Mouse (Mus musculus): ENCODE data around the gene Dkkl1. TPM values are rescaled to one million over a fixed set of nuclear protein-coding genes. Genes with fewer than 3 reads are reported as not detected.

Gene Dkkl1
- total and polyA plus RNA-seq, 2 experiments from 2014 or later, result 18.3 to 24.0 TPM

- WGBS, result 57% methylated on average over 13 of the region's 13 CpGs
- TF ChIP-seq CTCF (IDR thresholded peaks at IDR 0.05; ENCODE audit: low read depth), result no peak
- Histone ChIP-seq H3K4me1 (ENCODE audit: insufficient read depth, low read length) (no peaks in the 10 kb centered on the region), H3K9ac (replicated peaks; ENCODE audit: low read length) (no peak overlapping the region), H3K36me3 (ENCODE audit: insufficient read depth, low read length) (no peaks in the 10 kb centered on the region), H3K4me2 (ENCODE audit: low read depth, low read length) (no peak overlapping the region), H3K9me3 (ENCODE audit: low read length) (no peaks in the 10 kb centered on the region), H3K4me3 (ENCODE audit: low read length) (no peak overlapping the region), H3K27me3 (ENCODE audit: insufficient read depth, low read length) (no peaks in the 10 kb centered on the region), H3K27ac (no peak overlapping the region)
- ATAC-seq (no peak), DNase-seq (ENCODE audit: low spot score) (no peak)
Measured at GRCm38 (mm10) chr7:45195341-45196175, 16.4 kb downstream of the Dkkl1 start.

GRCm38 (mm10) chr7:45193871-45194785 lies 17.8 kb downstream of the Dkkl1 start:
- Histone ChIP-seq H3K4me2 (ENCODE audit: low read depth, low read length) (no peak overlapping the region), H3K4me1 (ENCODE audit: insufficient read depth, low read length) (no peaks in the 10 kb centered on the region), H3K27ac (no peak overlapping the region), H3K4me3 (ENCODE audit: low read length) (no peak overlapping the region), H3K27me3 (ENCODE audit: insufficient read depth, low read length) (no peaks in the 10 kb centered on the region), H3K9me3 (ENCODE audit: low read length) (no peaks in the 10 kb centered on the region), H3K36me3 (ENCODE audit: insufficient read depth, low read length) (no peaks in the 10 kb centered on the region), H3K9ac (replicated peaks; ENCODE audit: low read length) (no peak overlapping the region)
- ATAC-seq (no peak), DNase-seq (ENCODE audit: low spot score) (no peak)
- 63% methylated on average over 17 of the region's 17 CpGs for WGBS
- no peak for TF ChIP-seq CTCF (IDR thresholded peaks at IDR 0.05; ENCODE audit: low read depth)

DNA sequence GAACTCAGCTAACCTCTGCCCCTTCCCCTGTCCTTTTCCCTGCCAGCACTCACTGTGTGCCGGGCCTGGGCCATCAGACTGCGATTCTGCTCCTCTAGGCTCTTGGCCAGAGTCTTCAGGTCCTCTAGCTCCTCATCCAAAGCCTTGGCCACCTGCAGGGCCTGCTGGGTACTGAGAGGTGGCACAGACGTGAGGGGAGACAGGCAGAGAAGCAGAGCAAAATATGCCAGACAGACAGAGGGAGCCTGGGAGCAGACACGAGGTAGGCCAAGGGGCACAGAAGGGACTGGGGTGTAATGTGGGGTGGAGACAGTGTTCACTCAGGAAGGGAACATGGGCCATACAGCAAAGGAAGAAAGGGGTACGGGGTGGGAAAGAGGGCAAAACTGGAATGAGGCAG lies 18.5 kb downstream of the Dkkl1 start:
- H3K27me3 ChIP-seq (ENCODE audit: insufficient read depth, low read length), result no peaks in the 10 kb centered on the region
- H3K4me1 ChIP-seq (ENCODE audit: insufficient read depth, low read length), result no peaks in the 10 kb centered on the region
- no peaks in the 10 kb centered on the region for H3K9me3 ChIP-seq (ENCODE audit: low read length)
- no peak overlapping the region for H3K4me3 ChIP-seq (ENCODE audit: low read length)
- DNase-seq (ENCODE audit: low spot score) (no peak), ATAC-seq (no peak)
- H3K9ac ChIP-seq (replicated peaks; ENCODE audit: low read length), result no peak overlapping the region
- H3K36me3 ChIP-seq (ENCODE audit: insufficient read depth, low read length), result no peaks in the 10 kb centered on the region
- TF ChIP-seq CTCF (IDR thresholded peaks at IDR 0.05; ENCODE audit: low read depth), result peak; percentile 31; the same call in 1 of the 2 replicates
- 50% methylated on average over 5 of the region's 5 CpGs for WGBS
- H3K27ac ChIP-seq, result no peak overlapping the region
- no peak overlapping the region for H3K4me2 ChIP-seq (ENCODE audit: low read depth, low read length)

- ATAC-seq (no peak), DNase-seq (ENCODE audit: low spot score) (no peak)
- no peak overlapping the region for H3K27ac ChIP-seq
- no peaks in the 10 kb centered on the region for H3K9me3 ChIP-seq (ENCODE audit: low read length)
- H3K9ac ChIP-seq (replicated peaks; ENCODE audit: low read length), result no peak overlapping the region
- TF ChIP-seq CTCF (IDR thresholded peaks at IDR 0.05; ENCODE audit: low read depth), result no peak
- H3K27me3 ChIP-seq (ENCODE audit: insufficient read depth, low read length), result no peaks in the 10 kb centered on the region
- H3K36me3 ChIP-seq (ENCODE audit: insufficient read depth, low read length), result no peaks in the 10 kb centered on the region
- no peak overlapping the region for H3K4me2 ChIP-seq (ENCODE audit: low read depth, low read length)
- 78% methylated on average over 7 of the region's 7 CpGs for WGBS
- no peaks in the 10 kb centered on the region for H3K4me1 ChIP-seq (ENCODE audit: insufficient read depth, low read length)
- H3K4me3 ChIP-seq (ENCODE audit: low read length), result no peak overlapping the region
Measured at GRCm38 (mm10) chr7:45192585-45193310, 19.2 kb downstream of the Dkkl1 start.

GRCm38 (mm10) chr7:45191803-45192363 lies 20.1 kb downstream of the Dkkl1 start:
- H3K4me2 ChIP-seq (ENCODE audit: low read depth, low read length), result no peak overlapping the region
- no peak overlapping the region for H3K4me3 ChIP-seq (ENCODE audit: low read length)
- H3K9me3 ChIP-seq (ENCODE audit: low read length), result no peaks in the 10 kb centered on the region
- WGBS, result 23% methylated on average over 8 of the region's 8 CpGs
- DNase-seq (ENCODE audit: low spot score) (peak; percentile 67), ATAC-seq (peak; percentile 62)
- no peaks in the 10 kb centered on the region for H3K36me3 ChIP-seq (ENCODE audit: insufficient read depth, low read length)
- H3K27me3 ChIP-seq (ENCODE audit: insufficient read depth, low read length), result no peaks in the 10 kb centered on the region
- H3K4me1 ChIP-seq (ENCODE audit: insufficient read depth, low read length), result no peaks in the 10 kb centered on the region
- TF ChIP-seq CTCF (IDR thresholded peaks at IDR 0.05; ENCODE audit: low read depth), result no peak
- H3K9ac ChIP-seq (replicated peaks; ENCODE audit: low read length), result no peak overlapping the region
- H3K27ac ChIP-seq, result peak overlapping the region; percentile 26

GRCm38 (mm10) chr7:45191161-45191560 lies 20.8 kb downstream of the Dkkl1 start:
- H3K27ac ChIP-seq, result no peak overlapping the region
- no peaks in the 10 kb centered on the region for H3K4me1 ChIP-seq (ENCODE audit: insufficient read depth, low read length)
- ATAC-seq, result no peak
- no peak overlapping the region for H3K9ac ChIP-seq (replicated peaks; ENCODE audit: low read length)
- H3K36me3 ChIP-seq (ENCODE audit: insufficient read depth, low read length), result no peaks in the 10 kb centered on the region
- TF ChIP-seq CTCF (IDR thresholded peaks at IDR 0.05; ENCODE audit: low read depth), result no peak
- H3K9me3 ChIP-seq (ENCODE audit: low read length), result no peaks in the 10 kb centered on the region
- 62% methylated on average over 2 of the region's 2 CpGs for WGBS
- H3K4me3 ChIP-seq (ENCODE audit: low read length), result no peak overlapping the region
- no peaks in the 10 kb centered on the region for H3K27me3 ChIP-seq (ENCODE audit: insufficient read depth, low read length)
- no peak for DNase-seq (ENCODE audit: low spot score)
- H3K4me2 ChIP-seq (ENCODE audit: low read depth, low read length), result no peak overlapping the region

Measured in hindbrain, postnatal 0 days (tissue).